Mouse (Mus musculus) brain, embryonic 14.5 days (tissue): ENCODE results near the gene Gbp2b. TPM values are rescaled to one million over a fixed set of nuclear protein-coding genes. Genes with fewer than 3 reads are reported as not detected.
"Not testable (repeated sequence)": the region's sequence is repeated elsewhere in the genome, so short reads cannot be mapped to it uniquely, and the experiment has no call there.

Experiments used
- DNase-seq: peaks from one replicate; pipeline ENCODE4 v3.0.0-alpha.2; 2011; ENCODE audit warnings: low read depth
- CTCF ChIP-seq: fragments of 200-500 bp; IDR thresholded peaks from 2 replicates; pipeline ENCODE4 v1.5.1; 2012; ENCODE audit warnings: inconsistent platforms, mild to moderate bottlenecking, moderate library complexity, borderline replicate concordance; ENCODE audit not compliant: insufficient read depth, insufficient read length; ENCODE audit errors: extremely low read depth
- POLR2A ChIP-seq: fragments of 200-500 bp; IDR thresholded peaks from 2 replicates; pipeline ENCODE4 v1.6.1; 2012; ENCODE audit warnings: mild to moderate bottlenecking, inconsistent platforms, borderline replicate concordance; ENCODE audit not compliant: poor library complexity, insufficient read depth, insufficient read length, severe bottlenecking; ENCODE audit errors: extremely low read depth
- polyA plus RNA-seq: library from polyadenylated mRNA; depleted of rRNA; stranded (reverse); fragments of >200 nt; gene quantifications from 2 replicates; pipeline ENCODE4 v1.2.3, GENCODE M21; 2012; rRNA removed

Gbp2b gene
- polyA plus RNA-seq = not detected in 2 replicates

DNA sequence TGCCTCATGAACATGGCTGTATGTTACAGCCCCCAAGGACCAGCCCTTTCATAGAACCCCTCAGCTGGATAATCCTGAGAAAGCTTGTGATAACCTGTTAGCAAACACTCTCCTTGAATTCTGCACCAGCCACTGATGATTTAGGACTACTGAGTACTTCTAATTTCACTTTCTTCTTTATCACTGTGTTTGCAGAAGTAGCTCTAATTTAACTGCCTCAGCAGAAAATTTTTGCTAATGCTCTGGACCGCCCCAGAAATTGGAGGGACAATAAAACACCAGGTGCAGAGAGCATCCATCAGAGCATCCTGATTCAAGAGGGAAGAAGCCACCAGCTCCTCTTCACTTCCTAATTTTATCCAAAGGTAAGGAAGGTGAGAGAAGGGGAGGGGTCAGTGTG lies at the start of gene Gbp2b:
Gene Gbp2b, plus strand, starts transcription at position 301 of the 400 bp plus-strand sequence.
- no peak for DNase-seq
- TF ChIP-seq CTCF (no peak), POLR2A (no peak)

DNA sequence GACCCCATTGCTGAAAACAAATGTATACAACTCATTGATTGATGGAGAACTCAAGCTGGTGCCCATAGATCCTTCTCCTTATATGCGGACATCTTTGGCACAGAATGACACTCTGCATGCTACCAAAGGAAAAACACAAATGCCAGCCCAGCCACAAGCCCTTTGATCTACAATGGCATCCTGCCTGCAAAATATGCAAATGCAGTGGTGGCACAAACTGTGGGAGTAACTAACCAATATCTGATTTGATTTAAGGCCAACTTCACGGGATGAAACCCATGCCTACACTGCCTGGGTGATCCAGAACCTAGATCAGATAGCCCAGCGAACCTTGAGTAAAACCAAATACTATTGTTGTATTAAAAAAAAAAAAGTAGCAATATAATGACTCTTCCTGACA lies 48.0 kb upstream of the Gbp2b start:
- peak; percentile 54 for DNase-seq
- TF ChIP-seq CTCF = no peak
- TF ChIP-seq POLR2A = no peak

DNA sequence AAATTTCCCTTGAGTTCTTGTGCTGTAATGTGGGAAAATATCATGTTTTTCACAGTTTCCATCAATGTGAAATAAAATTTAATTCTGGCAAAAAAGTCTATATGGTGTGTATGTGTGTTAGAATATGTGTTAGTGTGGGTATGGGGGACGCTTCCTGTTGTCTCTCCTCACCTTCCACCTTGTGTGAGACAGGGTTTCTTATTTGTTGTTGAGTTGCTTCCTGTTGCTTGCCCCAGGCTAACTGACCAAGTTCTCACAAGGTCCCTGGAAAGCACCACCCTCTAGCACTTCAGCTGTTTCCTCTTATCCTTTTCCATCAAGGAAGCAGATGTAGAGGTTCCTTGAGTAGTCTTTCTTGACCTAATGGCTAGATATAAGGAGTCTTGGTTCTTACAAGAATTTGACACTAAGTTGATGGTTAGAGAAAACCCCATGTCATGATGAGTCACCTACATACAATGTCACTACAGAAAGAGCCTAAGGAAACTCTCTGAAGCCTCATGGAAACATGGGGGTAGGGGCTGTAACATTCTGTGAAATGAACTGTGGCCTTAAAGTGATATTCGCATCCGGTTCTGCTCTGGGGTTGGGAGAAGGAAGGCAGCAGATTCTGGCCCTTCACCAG lies 44.5 kb upstream of the Gbp2b start:
- no peak for DNase-seq
- TF ChIP-seq POLR2A = no peak
- no peak for TF ChIP-seq CTCF

DNA sequence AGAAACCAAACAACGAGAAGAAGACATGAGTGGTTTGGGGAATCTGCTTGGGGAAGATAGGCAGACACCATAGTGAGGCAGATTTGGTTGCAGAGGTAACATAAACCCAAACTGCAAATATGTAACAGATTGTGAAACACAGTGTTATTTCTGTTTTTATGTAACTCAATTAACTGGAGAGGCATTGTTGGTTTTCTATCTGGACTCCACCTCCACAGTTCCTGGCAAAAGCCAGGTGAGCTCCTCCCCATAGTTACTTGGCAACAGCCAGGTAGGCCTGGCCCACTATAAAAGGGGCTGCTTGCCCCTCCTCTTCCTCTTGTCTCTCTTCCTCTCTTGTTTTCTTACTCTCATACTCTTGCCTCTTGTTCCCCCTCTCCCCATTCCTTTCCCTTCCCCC lies 40.0 kb upstream of the Gbp2b start:
- TF ChIP-seq POLR2A = no peak
- TF ChIP-seq CTCF = no peak

DNA sequence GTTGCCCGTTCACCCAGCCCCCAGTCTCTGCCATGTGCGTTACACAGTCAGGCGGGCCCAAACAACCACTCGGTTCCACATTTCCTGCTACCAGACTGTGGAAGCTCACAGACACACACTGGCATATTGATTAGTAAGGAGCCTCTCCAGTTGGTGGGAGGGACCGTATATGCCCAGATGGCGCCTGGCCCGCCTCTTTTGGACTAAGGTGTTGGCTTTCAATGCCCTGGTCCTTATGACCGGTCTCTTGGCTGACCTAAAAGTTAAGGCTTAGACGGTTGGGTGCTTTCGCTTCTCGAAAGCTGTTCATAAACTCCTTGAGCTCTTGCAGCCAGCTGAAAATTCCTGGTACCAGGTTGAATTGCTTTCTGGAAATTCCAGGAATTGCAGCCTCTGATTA lies 39.0 kb upstream of the Gbp2b start:
- DNase-seq = no peak

More for the DNA sequence above, 40.0 kb upstream of the Gbp2b start:
- DNase-seq = no peak

DNA sequence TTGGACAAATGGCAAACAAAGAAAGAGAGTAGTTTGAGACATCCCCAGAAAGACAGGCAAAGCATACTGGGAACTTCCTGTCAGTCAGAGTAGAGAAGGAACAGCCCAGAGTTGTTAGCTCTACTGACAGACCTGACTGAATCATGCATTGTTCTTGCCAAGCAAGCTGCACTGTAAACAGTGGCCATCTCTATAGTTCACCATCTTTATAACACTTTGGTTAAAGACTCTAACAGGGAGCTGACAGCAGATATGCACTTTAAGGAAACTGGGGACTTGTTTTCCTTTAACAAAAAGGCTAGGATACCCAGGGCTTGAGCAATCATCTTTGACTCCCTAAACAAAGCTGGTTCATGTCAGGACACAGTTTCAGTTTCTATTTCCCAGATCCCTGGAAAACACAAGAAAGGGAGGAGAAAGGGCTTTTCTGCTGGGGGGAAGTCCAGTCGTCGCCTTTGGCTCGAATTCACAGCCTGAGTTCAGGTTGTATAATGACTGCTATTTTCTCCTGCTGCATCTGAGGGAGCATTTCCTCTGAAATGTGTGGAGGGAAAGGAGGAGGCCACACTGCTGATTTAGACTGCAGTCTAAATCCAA lies 34.9 kb upstream of the Gbp2b start, which contains the start of gene Gbp3:
Gene Gbp3, plus strand, starts transcription at position 395 of the 597 bp plus-strand sequence.
- no peak for TF ChIP-seq POLR2A
- no peak for TF ChIP-seq CTCF
- peak; percentile 11 for DNase-seq

More for the DNA sequence above, 39.0 kb upstream of the Gbp2b start:
- no peak for TF ChIP-seq CTCF
- no peak for TF ChIP-seq POLR2A

DNA sequence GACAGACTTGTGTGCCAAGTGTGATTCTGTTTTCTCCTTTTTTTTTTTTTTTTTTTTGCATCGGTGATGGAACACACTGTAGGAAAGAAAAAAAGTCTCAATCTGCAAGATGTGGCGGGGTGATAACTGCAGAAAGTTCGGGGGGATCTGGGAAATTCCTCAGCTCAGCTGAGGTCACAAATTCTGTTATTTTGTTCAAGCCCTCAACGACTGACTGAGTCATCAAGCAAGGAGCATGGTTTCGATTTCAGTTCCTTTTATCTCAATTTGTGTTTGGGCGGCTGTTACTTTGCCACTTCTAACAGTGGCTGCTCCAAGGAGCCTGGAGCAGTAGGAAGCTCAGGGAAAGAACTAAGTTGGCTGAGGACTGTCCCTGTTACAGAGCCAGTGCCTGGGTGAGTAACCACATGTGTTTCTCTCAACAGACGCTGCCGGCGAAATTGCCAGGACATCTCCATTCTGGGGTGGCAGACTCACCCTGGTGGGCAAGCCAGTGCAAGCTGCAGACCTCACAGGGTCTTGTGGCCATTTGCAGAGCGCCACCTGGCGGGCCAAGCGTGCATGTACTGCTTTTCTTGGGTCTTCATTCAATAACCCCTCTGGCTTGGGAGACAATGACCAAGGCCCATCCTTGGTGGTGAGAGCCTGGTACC lies 34.2 kb upstream of the Gbp2b start:
- DNase-seq = peak; percentile 89
- peak; percentile 96 for TF ChIP-seq CTCF
- no peak for TF ChIP-seq POLR2A

DNA sequence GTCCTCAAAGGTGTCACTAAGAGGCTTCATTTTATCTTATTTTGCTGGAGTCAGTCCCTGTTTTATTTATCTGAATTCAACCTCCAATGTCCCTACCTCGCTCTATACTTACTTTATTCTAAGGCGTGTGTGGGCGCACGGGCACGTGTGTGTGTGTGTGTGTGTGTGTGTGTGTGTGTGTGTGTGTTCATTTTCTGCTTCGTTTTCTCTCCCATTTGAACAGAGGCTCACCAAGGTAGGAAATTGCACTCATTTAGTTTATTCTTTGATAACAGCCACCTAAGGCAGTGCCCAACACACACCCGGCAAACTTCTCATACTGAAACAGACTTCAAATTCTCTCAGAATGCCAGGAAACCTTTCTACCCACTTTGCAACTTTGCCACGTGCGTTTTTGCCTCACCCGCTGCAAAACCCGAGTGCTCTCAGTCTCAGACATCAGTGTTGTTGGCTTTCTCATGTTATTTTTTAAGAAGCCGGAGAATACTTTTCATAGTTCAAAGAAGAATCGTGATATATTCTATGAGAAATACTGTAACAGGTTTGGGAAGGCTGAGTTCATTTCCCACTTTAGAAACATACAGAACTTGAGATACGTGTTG lies 33.5 kb upstream of the Gbp2b start:
- DNase-seq = no peak
- TF ChIP-seq POLR2A (no peak), CTCF (no peak)

DNA sequence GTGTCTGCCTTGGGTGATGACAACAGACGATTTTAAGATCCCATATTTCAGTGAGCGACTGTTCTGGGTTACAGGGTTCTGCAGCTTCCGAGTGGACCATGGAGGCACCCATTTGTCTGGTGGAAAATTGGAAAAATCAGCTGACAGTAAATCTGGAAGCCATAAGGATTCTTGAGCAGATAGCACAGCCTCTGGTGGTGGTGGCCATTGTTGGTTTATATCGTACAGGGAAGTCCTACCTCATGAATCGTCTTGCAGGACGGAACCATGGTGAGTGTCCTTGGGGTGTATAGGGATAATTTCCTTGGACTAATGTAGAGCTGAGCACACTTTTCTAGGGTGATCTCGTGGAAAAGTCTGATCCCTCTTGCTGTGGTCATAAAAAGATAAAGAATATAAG lies 33.0 kb upstream of the Gbp2b start:
- TF ChIP-seq POLR2A = no peak
- no peak for TF ChIP-seq CTCF
- no peak for DNase-seq

DNA sequence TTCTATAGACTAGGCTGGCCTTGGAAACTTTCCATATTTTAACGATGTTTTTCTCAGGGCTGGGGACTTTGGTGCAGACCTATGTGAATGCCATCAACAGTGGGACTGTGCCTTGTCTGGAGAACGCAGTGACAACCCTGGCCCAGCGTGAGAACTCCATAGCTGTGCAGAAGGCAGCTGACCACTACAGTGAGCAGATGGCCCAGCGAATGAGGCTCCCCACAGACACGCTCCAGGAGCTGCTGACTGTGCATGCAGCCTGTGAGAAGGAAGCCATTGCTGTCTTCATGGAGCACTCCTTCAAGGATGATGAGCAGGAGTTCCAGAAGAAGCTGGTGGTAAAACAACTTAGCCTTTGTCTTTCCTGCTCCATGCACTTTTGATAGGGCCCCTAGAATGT lies 27.2 kb upstream of the Gbp2b start:
- DNase-seq = not testable (repeated sequence)

DNA sequence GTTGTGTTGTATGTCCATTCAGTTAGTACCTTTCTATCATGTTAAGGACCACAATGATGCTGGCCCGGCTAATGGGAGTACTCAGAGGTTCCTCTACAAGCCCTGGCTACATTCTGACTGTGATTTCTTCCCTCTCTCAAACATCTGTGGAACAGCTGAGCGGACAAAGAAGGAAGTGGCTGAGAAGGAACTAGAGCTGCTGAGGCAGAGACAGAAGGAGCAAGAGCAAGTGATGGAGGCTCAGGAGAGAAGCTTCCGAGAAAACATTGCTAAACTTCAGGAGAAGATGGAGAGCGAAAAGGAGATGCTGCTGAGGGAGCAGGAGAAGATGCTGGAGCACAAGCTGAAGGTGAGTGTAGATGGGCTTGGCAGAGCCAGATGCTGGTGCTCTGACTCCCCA lies 23.9 kb upstream of the Gbp2b start:
- no peak for DNase-seq
- TF ChIP-seq CTCF (no peak), POLR2A (no peak)
